Mouse (Mus musculus) lung, adult 2 months (tissue): ENCODE data around the gene Tulp1. TPM values are rescaled to one million over a fixed set of nuclear protein-coding genes. Genes with fewer than 3 reads are reported as not detected.
A peak's percentile ranks its signal among the peaks of the same experiment; 100 is the strongest.
"Not testable (repeated sequence)": the region's sequence is repeated elsewhere in the genome, so short reads cannot be mapped to it uniquely, and the experiment has no call there.

Experiments
- DNase-seq: peaks from one replicate; pipeline ENCODE4 v3.0.0; 2022
- H3K4me1 ChIP-seq: fragments of 200-500 bp; 2 replicates; pipeline ENCODE4 v1.6.1; 2011; ENCODE audit warnings: low read length; ENCODE audit not compliant: control insufficient read depth, insufficient read depth
- H3K4me3 ChIP-seq: fragments of 200-500 bp; replicated peaks from 2 replicates; pipeline ENCODE3; 2011; ENCODE audit warnings: low read depth, mild to moderate bottlenecking, control low read depth, low read length; ENCODE audit errors: extremely low read depth
- CTCF ChIP-seq: fragments of 200-500 bp; IDR thresholded peaks from 2 replicates; pipeline ENCODE4 v1.5.1; 2011; ENCODE audit warnings: mild to moderate bottlenecking, low read length, control low read depth; ENCODE audit not compliant: insufficient read depth
- POLR2A ChIP-seq: fragments of 200-500 bp; IDR thresholded peaks from 2 replicates; pipeline ENCODE4 v1.6.1; 2011; ENCODE audit warnings: low read depth, mild to moderate bottlenecking, control low read depth, low read length, borderline replicate concordance; ENCODE audit errors: extremely low read depth
- WGBS: fragments of 180-500 bp; shearing (Covaris S2); methylation state at CpG from one replicate; pipeline ENCODE4 v1.1.7; 2018; 5-methylcytosine and 5-hydroxymethylcytosine counted together
- polyA plus RNA-seq: library from polyadenylated mRNA; depleted of rRNA; stranded (reverse); fragments of >200 nt; gene quantifications from 2 replicates; pipeline ENCODE4 v1.2.3, GENCODE M21; 2012

Gene Tulp1
- polyA plus RNA-seq, 1 experiment: 7.0 TPM

- DNase-seq: no peak
- WGBS: 61% methylated on average over 3 of the region's 3 CpGs
- H3K4me1 ChIP-seq: peaks cover 24% of the 10 kb centered on the region
- H3K4me3 ChIP-seq: no peak overlapping the region
- TF ChIP-seq CTCF (no peak), POLR2A (no peak)
Measured at GRCm38 (mm10) chr17:28344670-28345069, 20.4 kb downstream of the Tulp1 start.

- DNase-seq: no peak
- WGBS: 22% methylated on average over 4 of the region's 4 CpGs
- Histone ChIP-seq H3K4me1 (peaks cover 22% of the 10 kb centered on the region), H3K4me3 (no peak overlapping the region)
- TF ChIP-seq CTCF (no peak), POLR2A (no peak)
Measured at GRCm38 (mm10) chr17:28344050-28344607, 20.9 kb downstream of the Tulp1 start.

- Histone ChIP-seq H3K4me1 (peaks cover 15% of the 10 kb centered on the region), H3K4me3 (no peak overlapping the region)
- no peak for TF ChIP-seq CTCF
- TF ChIP-seq POLR2A: peak; percentile 4; the same call in 1 of the 2 replicates
- 6% methylated on average over 26 of the region's 26 CpGs for WGBS
- peak; percentile 93 for DNase-seq
Measured at GRCm38 (mm10) chr17:28341091-28341490, 23.9 kb downstream of the Tulp1 start.

- WGBS: 44% methylated on average over 7 of the region's 7 CpGs
- H3K4me3 ChIP-seq: no peak overlapping the region
- DNase-seq: no peak
- H3K4me1 ChIP-seq: peaks cover 13% of the 10 kb centered on the region
- TF ChIP-seq POLR2A (no peak), CTCF (no peak)
Measured at GRCm38 (mm10) chr17:28340578-28340977, 24.4 kb downstream of the Tulp1 start.

GRCm38 (mm10) chr17:28337547-28337946, 27.5 kb downstream of the Tulp1 start:
- no peak for DNase-seq
- peaks cover 9% of the 10 kb centered on the region for H3K4me1 ChIP-seq
- WGBS: 86% methylated on average over 7 of the region's 7 CpGs
- H3K4me3 ChIP-seq: no peak overlapping the region
- TF ChIP-seq CTCF: no peak
- no peak for TF ChIP-seq POLR2A

GRCm38 (mm10) chr17:28335267-28335666, 29.8 kb downstream of the Tulp1 start:
- H3K4me1 ChIP-seq: no peaks in the 10 kb centered on the region
- TF ChIP-seq CTCF: no peak
- no peak for TF ChIP-seq POLR2A
- DNase-seq: no peak
- no peak overlapping the region for H3K4me3 ChIP-seq
- WGBS: 74% methylated on average over 10 of the region's 10 CpGs

GRCm38 (mm10) chr17:28332915-28333546, 32.0 kb downstream of the Tulp1 start:
- Histone ChIP-seq H3K4me1 (peaks cover under 1% of the 10 kb centered on the region), H3K4me3 (no peak overlapping the region)
- no peak for DNase-seq
- TF ChIP-seq CTCF (no peak), POLR2A (no peak)
- 54% methylated on average over 31 of the region's 31 CpGs for WGBS

GRCm38 (mm10) chr17:28332113-28332914, 32.7 kb downstream of the Tulp1 start:
- WGBS: 55% methylated on average over 13 of the region's 13 CpGs
- no peak overlapping the region for H3K4me3 ChIP-seq
- DNase-seq: no peak
- TF ChIP-seq POLR2A (no peak), CTCF (no peak)
- H3K4me1 ChIP-seq: peaks cover 7% of the 10 kb centered on the region

- H3K4me1 ChIP-seq: peaks cover 7% of the 10 kb centered on the region
- WGBS: 54% methylated on average over 7 of the region's 7 CpGs
Measured at GRCm38 (mm10) chr17:28331241-28332112, 33.5 kb downstream of the Tulp1 start.

GRCm38 (mm10) chr17:28330590-28330989, 34.4 kb downstream of the Tulp1 start:
- H3K4me1 ChIP-seq, DNase-seq, H3K4me3 ChIP-seq: not testable (repeated sequence)
- WGBS: 56% methylated on average over 8 of the region's 8 CpGs

More at GRCm38 (mm10) chr17:28331241-28332112, 33.5 kb downstream of the Tulp1 start:
- TF ChIP-seq POLR2A (no peak), CTCF (no peak)
- DNase-seq: no peak
- H3K4me3 ChIP-seq: no peak overlapping the region
